In genomic region chr8:87087451-87088095, GRCm38 (mm10) we compare ENCODE assay signal across 9 mouse cellular contexts.
DNase-seq lines count a peak whose midpoint lies in the region; ATAC-seq lines count a peak whose summit lies in the region.
"Had no signal": no experiment of that assay in that cellular context is flagged by ENCODE, and none has a peak within 500 bp of the region (broad histone marks: within the 10 kb centered on the region; RNA-seq: fewer than 3 reads in every experiment).

No protein-coding gene starts in this region.

- ATAC-seq in kidney, embryonic 14.5 days (ENCODE audit: low FRiP score, low TSS enrichment): no peak
- no peak for ATAC-seq in forebrain, embryonic 13.5 days

- H3K27me3 ChIP-seq in kidney, embryonic 14.5 days (ENCODE audit: control insufficient read depth, insufficient read depth, low read length): no peaks in the 10 kb centered on the region
- H3K27me3 ChIP-seq in forebrain, embryonic 13.5 days: no peaks in the 10 kb centered on the region
- H3K27me3 ChIP-seq: limb, embryonic 12.5 days had no signal

- H3K4me3 ChIP-seq in kidney, embryonic 14.5 days (ENCODE audit: low read length): no peak overlapping the region
- no peak overlapping the region for H3K4me3 ChIP-seq in forebrain, embryonic 13.5 days
- H3K4me3 ChIP-seq: limb, embryonic 12.5 days had no signal

- no peaks in the 10 kb centered on the region for H3K9me3 ChIP-seq in kidney, embryonic 14.5 days (ENCODE audit: control insufficient read depth, low read length)
- no peaks in the 10 kb centered on the region for H3K9me3 ChIP-seq in forebrain, embryonic 13.5 days (replicated peaks)
- H3K9me3 ChIP-seq: limb, embryonic 12.5 days had no signal

- H3K9ac ChIP-seq in kidney, embryonic 14.5 days (ENCODE audit: low read depth, low read length): no peak overlapping the region
- no peak overlapping the region for H3K9ac ChIP-seq in forebrain, embryonic 13.5 days
- H3K9ac ChIP-seq: limb, embryonic 12.5 days had no signal

- no peaks in the 10 kb centered on the region for H3K4me1 ChIP-seq in kidney, embryonic 14.5 days (ENCODE audit: control insufficient read depth, insufficient read depth, low read length)
- H3K4me1 ChIP-seq in forebrain, embryonic 13.5 days: no peaks in the 10 kb centered on the region
- H3K4me1 ChIP-seq: limb, embryonic 12.5 days had no signal

- H3K27ac ChIP-seq in kidney, embryonic 14.5 days (ENCODE audit: low read depth, low read length): no peak overlapping the region
- H3K27ac ChIP-seq in forebrain, embryonic 13.5 days: no peak overlapping the region
- H3K27ac ChIP-seq: limb, embryonic 12.5 days had no signal

- no peak overlapping the region for H3K4me2 ChIP-seq in kidney, embryonic 14.5 days (replicated peaks; ENCODE audit: low read depth, low read length)
- H3K4me2 ChIP-seq in forebrain, embryonic 13.5 days: no peak overlapping the region
- H3K4me2 ChIP-seq: limb, embryonic 12.5 days had no signal

- WGBS in kidney, embryonic 14.5 days: 48% methylated on average over 9 of the region's 9 CpGs
- 46% methylated on average over 9 of the region's 9 CpGs for WGBS in forebrain, embryonic 13.5 days

- peak; percentile 5 to 63 for DNase-seq in kidney, postnatal 36 days
- peak; percentile 22 to 24 for DNase-seq in adrenal gland, adult 18-20 months (ENCODE audit: low spot score in 2 of 2)
- peak; percentile 64 to 71 for DNase-seq in cerebellum, postnatal 25 days
- peak; percentile 77 for DNase-seq in mesoderm, embryonic 11.5 days (ENCODE audit: low read depth, low spot score)
- no peak for DNase-seq in left cerebral cortex, adult 18-20 months (ENCODE audit: low spot score in 2 of 2)
- DNase-seq in spleen, postnatal 4 days (ENCODE audit: low spot score in 2 of 2): no peak

- H3K36me3 ChIP-seq in kidney, embryonic 14.5 days (ENCODE audit: control insufficient read depth, insufficient read depth, low read length): no peaks in the 10 kb centered on the region
- no peaks in the 10 kb centered on the region for H3K36me3 ChIP-seq in forebrain, embryonic 13.5 days (ENCODE audit: poor library complexity, severe bottlenecking)
- H3K36me3 ChIP-seq: limb, embryonic 12.5 days had no signal

Comparison
In these comparisons a context has a peak if more than half of its experiments do, and no peak if none do; other contexts are left out.
1. DNase-seq: peak in kidney, postnatal 36 days (2 of 2), adrenal gland, adult 18-20 months (2 of 2), cerebellum, postnatal 25 days (2 of 2) and mesoderm, embryonic 11.5 days (single experiment); none in left cerebral cortex, adult 18-20 months (0 of 2) and spleen, postnatal 4 days (0 of 2).